Mouse (Mus musculus): ENCODE measurements around the gene Olfr1375.
"Not testable (repeated sequence)": the region's sequence is repeated elsewhere in the genome, so short reads cannot be mapped to it uniquely, and the experiment has no call there.

Olfr1375 gene

DNA sequence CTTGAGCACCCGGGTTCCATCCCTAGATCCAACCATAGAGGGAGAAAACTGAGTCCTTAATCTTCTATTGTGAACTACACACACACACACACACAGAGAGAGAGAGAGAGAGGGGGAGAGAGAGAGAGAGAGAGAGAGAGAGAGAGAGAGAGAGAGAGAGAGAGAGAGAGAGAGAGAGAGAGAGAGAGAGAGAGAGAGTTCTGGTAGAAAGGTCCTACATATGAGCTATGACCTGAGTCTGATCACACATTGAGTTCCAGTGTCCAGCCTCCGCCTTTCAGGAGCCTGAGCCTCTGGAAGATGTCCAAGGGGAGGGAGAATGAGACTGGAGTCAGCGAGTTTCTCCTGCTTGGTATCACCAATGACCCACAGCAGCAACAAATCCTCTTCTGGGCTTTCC is at the start of gene Olfr1375:
Olfr1375 (plus strand) TSS at position 301 of the 400 bp plus-strand sequence.
- not testable (repeated sequence) for DNase-seq (ENCODE audit: low spot score in 2 of 2)

DNA sequence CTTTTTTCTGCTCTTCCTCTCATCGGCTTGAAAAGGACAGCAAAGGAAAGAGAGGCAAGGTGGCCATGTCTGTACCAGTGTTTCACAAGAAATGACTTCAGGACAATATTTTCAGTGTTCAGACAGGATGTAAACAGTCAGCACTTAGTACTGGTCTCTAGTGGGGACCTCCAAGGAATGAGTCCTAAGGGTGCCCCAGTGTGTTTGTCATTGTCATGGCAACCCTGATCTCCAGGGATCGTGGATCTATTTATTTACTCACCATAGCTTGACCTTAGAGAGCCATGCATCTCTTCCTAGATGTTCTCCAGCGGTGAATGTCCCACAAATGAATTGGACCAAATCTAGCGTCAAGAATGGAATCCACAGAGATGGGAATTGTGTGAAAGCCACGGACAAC is 44.6 kb upstream of the Olfr1375 start, which contains the start of gene Olfr51:
Olfr51 (plus strand) TSS at position 301 of the 400 bp plus-strand sequence.
- DNase-seq (ENCODE audit: low spot score in 2 of 2), result no peak

- no peak for DNase-seq (ENCODE audit: low spot score in 2 of 2)
Measured at GRCm38 (mm10) chr11:51011821-51012220, 36.1 kb upstream of the Olfr1375 start.

DNA sequence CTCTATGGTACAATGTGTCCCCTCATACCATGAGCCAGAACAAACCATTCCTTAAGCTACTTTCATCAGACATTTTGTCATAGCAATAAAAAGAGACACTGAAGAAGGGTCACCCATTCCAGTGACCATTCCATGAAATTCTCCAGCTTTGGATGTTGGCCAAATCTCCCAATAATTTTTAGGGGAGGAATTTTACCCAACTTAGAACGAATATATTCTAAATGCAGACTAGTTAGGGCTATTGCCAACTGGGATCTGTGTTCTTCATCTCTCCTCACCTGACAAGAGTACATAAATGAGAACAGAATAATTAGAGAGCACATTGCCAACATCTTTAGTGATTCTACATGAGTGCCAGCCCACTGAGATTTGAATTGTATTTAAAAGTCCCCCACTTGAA is 34.0 kb upstream of the Olfr1375 start, which contains the start of gene Olfr54:
Olfr54 (plus strand) TSS at position 301 of the 400 bp plus-strand sequence.
- DNase-seq (ENCODE audit: low spot score in 2 of 2), result no peak

- no peak for DNase-seq (ENCODE audit: low spot score in 2 of 2)
Measured at GRCm38 (mm10) chr11:51016341-51016740, 31.6 kb upstream of the Olfr1375 start.

DNA sequence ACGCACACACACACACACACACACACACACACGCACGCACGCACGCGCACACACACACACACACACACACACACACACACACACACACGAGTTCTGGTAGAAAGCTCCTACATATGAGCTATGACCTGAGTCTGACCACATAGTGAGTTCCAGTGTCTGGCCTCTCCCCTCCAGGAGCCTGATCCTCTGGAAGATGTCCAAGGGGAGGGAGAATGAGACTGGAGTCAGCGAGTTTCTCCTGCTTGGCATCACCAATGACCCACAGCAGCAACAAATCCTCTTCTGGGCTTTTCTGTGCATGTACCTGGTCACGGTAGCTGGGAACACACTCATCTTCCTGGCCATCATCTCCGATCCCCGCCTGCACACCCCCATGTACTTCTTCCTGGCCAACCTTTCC is 21.1 kb upstream of the Olfr1375 start:
- not testable (repeated sequence) for DNase-seq (ENCODE audit: low spot score in 2 of 2)

GRCm38 (mm10) chr11:51029381-51029780 is 18.5 kb upstream of the Olfr1375 start:
- not testable (repeated sequence) for DNase-seq (ENCODE audit: low spot score in 2 of 2)

GRCm38 (mm10) chr11:51030225-51030624 is 17.7 kb upstream of the Olfr1375 start:
- no peak for DNase-seq (ENCODE audit: low spot score in 2 of 2)

- no peak for DNase-seq (ENCODE audit: low spot score in 2 of 2)
Measured at GRCm38 (mm10) chr11:51032851-51033250, 15.1 kb upstream of the Olfr1375 start.

GRCm38 (mm10) chr11:51034141-51034540 is 13.8 kb upstream of the Olfr1375 start:
- not testable (repeated sequence) for DNase-seq (ENCODE audit: low spot score in 2 of 2)

DNA sequence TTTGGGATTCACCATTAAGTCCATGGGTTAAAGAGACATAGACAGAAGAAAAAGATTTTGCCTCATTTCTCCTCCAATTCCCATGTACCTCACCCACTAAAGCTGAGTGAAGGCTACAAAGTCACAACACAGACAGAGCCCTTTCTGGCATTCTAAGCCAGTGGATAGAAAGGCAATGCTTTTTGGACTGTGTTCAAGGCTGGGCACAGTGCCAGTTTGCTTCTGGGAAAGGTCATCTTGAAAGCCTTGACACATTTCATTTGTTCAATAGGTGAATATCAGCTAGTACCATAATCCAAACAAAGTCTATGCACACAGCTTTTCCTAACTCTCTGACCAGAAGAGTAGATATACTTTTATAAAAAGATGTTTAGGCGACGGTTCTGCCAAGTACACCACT is 12.0 kb upstream of the Olfr1375 start:
- no peak for DNase-seq (ENCODE audit: low spot score in 2 of 2)

DNA sequence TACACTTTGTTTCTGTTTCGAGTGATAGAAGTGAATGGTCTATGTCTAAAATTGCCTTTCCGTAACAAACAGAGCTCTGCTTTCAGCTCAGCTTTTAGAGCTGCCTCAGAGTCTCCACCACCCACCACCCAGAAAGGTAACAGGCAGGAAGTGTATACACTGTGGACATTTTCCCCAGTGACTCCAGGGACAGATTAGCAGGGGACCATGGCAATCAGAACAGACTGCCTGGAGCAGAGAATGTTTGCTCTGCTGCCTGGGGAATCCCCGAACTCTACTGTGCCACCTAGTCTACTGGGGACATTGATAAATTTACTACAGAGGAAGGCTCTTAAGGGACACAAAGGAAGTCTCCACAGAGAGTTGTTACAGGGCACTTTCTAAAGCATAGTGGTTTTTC is 3.1 kb upstream of the Olfr1375 start:
- DNase-seq (ENCODE audit: low spot score in 2 of 2), result not testable (repeated sequence)

GRCm38 (mm10) chr11:51051678-51052077 is 3.8 kb downstream of the Olfr1375 start:
- no peak for DNase-seq (ENCODE audit: low spot score in 2 of 2)

- DNase-seq (ENCODE audit: low spot score in 2 of 2), result peak in 1 of 2 experiments; percentile 28
Measured at GRCm38 (mm10) chr11:51053230-51053629, 5.3 kb downstream of the Olfr1375 start.

- DNase-seq (ENCODE audit: low spot score in 2 of 2), result peak; percentile 85 to 86
Measured at GRCm38 (mm10) chr11:51059151-51059571, 11.3 kb downstream of the Olfr1375 start, which contains the start of gene Zfp354a. Gene Zfp354a, plus strand, starts transcription at chr11:51059257.

DNA sequence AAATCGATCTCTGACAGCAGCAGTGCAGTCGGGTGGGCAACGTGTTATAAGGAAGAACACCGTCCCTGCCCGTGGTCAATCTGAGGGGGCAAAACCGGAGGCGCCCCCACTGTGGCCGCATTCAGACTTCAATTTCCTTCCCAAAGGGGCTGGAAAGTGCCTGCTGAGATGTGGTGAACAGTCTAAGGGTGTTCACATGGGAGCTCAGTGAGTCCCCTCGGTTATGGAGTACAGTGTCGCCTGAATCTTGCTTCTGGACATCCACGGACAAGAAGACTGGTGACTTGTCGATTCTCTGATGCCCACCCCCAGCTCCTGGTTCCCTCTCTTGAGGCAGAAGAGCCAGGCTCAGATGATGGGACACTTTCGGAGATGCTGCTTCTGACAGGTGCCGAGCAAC is 11.7 kb downstream of the Olfr1375 start:
- DNase-seq (ENCODE audit: low spot score in 2 of 2), result no peak

DNA sequence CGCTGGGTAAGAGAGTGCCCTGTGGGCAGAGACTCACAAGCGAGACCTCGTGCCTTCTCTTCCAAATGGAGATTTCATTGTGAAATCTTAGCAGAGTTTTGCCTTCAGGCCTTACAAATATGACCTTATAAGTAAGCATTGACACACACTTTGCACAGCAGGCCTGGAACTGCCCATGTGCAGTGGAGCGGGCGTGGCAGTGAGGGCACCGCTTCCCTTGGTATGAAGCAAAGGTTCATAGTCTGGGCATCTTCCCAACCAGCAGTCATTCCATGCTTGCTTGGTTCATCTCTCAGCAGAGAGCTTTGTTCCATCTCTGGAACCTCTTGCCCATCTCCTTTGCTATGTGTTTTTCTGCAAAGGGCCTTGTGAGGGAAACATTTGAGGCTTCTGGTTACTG is 13.1 kb downstream of the Olfr1375 start:
- no peak for DNase-seq (ENCODE audit: low spot score in 2 of 2)

GRCm38 (mm10) chr11:51063276-51063675 is 15.4 kb downstream of the Olfr1375 start:
- DNase-seq (ENCODE audit: low spot score in 2 of 2), result no peak

- no peak for DNase-seq (ENCODE audit: low spot score in 2 of 2)
Measured at GRCm38 (mm10) chr11:51063841-51064240, 15.9 kb downstream of the Olfr1375 start.

GRCm38 (mm10) chr11:51084527-51084926 is 36.6 kb downstream of the Olfr1375 start:
- DNase-seq (ENCODE audit: low spot score in 2 of 2), result peak; percentile 44 to 47

DNA sequence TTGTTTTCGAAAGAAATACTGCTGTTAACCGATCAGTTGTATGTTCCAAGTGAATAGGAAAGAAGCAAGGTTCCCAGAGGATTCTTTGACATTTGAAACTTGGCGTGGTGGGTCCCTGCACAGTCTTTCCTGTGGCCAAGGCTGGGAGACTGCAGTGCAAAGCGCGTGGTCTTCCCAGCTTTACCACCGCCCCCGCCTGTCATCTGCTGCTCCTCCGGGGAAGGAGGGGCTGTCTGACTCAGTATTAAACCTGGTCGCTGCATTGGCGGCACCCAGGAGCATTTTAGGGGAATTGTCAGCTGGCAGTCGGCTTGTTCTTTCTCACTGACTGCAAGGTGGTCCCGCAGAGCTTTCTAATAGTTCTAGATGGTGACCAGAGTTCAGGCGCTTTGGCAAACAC is 37.4 kb downstream of the Olfr1375 start:
- peak; percentile 30 to 34 for DNase-seq (ENCODE audit: low spot score in 2 of 2)

Data from right cerebral cortex, postnatal 10 days (tissue).